Mouse (Mus musculus): ENCODE results near the gene Hivep3.

GRCm38 (mm10) chr4:119833333-119833732 is 99.7 kb downstream of the Hivep3 start:
- TF ChIP-seq POLR2A (IDR thresholded peaks at IDR 0.05; ENCODE audit: insufficient read length, low read depth) = no peak
- no peak for TF ChIP-seq SRF (IDR thresholded peaks at IDR 0.05; ENCODE audit: control insufficient read depth, insufficient read length, low read depth)
- no peak for TF ChIP-seq CEBPB (IDR thresholded peaks at IDR 0.05; ENCODE audit: insufficient read depth, poor library complexity, severe bottlenecking)
- no peak for TF ChIP-seq MAX (IDR thresholded peaks at IDR 0.05; ENCODE audit: low read depth)
- TF ChIP-seq TCF3 (IDR thresholded peaks at IDR 0.05; ENCODE audit: insufficient read length, low read depth) = no peak
- no peak for TF ChIP-seq POLR2AphosphoS2 (IDR thresholded peaks at IDR 0.05; ENCODE audit: insufficient read length, low read depth)
- no peak for TF ChIP-seq MYOG (IDR thresholded peaks at IDR 0.05; ENCODE audit: control insufficient read depth in 1 of 3, insufficient read depth in 1 of 3, insufficient read length in 2 of 3, low read depth in 2 of 3)
- TF ChIP-seq USF1 (IDR thresholded peaks at IDR 0.05; ENCODE audit: low read depth) = no peak

Data from myocyte (in vitro differentiated cells).